Mouse (Mus musculus) bone marrow macrophage, adult 2 months (primary cell): ENCODE measurements around the gene Wbp1l.

Source experiments
- CTCF ChIP-seq: IDR thresholded peaks from 2 replicates; pipeline ENCODE4 v1.5.1; 2012; ENCODE audit warnings: low read depth, mild to moderate bottlenecking, low read length, moderate library complexity
- POLR2A ChIP-seq: IDR thresholded peaks from 2 replicates; pipeline ENCODE4 v1.6.1; 2012; ENCODE audit warnings: mild to moderate bottlenecking, low read depth, low read length, borderline replicate concordance

DNA sequence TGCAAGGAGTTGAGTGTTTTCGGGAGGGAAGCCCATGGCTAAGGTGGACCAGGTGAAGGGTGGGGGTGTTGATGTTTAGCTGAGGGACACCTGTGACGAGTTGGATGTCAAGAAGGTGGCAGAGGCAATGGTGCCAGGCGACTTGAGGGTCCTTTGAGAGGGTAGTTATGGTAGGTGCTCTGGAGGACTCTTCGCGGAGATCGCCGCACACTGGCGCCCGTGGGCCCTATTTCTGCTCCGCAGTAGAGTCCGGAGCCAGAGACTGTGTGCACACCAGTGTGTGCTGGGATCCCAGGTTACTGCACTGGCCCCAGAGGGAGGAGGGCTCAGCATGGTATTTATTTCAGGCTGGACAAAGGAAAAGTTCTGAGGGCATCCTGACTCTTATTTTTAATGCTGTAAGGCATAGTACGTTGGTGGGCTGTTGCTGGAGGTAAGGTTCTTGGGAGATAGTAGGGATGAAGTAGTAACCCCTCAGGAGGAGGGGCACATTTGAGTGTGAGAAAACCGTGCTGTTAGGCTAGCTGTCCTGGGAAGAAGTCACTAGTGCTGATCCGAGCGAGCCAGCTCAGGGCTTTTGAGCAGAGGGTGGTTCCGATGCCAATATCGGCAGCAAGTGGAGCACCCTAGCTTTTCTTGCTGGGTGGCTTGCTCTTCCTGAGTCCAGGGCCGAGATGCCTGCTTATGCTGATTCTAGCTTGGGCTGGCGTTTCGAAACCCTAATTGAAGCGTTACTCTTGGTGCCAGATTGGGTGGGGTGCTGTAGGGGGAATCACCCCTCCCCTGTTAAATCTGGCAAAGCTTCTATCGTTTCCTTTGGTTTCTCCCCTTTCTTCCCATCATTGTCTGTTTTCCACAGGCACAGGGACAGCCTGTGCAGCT, 732 bp downstream of the Wbp1l start:
- TF ChIP-seq CTCF (no peak), POLR2A (no peak)
